28 mouse cellular contexts compared by ENCODE assay signal in the genomic region with DNA sequence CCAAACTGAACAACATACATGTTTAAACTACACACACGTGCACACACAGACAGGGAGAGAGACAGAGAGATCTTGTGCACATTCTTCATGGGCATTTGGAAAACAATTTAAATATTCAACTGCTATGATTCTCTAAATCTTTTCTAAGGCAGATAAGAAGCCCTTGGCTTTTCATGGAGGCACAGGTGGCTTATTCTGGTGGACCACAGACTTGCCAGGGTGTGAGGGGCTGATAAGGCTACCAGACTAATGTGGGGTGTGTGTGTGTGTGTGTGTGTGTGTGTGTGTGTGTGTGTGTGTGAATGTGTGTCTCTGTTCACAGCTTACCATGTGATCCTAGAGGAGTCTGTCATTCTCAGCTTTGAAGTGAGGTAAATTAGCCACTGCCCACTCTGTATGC.
"Had no signal": no experiment of that assay in that cellular context is flagged by ENCODE, and none has a peak within 500 bp of the region (broad histone marks: within the 10 kb centered on the region; RNA-seq: fewer than 3 reads in every experiment).

No protein-coding gene starts in this region.

- ATAC-seq: forebrain, embryonic 13.5 days; forebrain, embryonic 14.5 days; forebrain, embryonic 15.5 days; forebrain, embryonic 16.5 days; forebrain, postnatal 0 days had no signal

- H3K4me2 ChIP-seq: embryonic facial prominence, embryonic 12.5 days; embryonic facial prominence, embryonic 13.5 days; embryonic facial prominence, embryonic 15.5 days; forebrain, embryonic 12.5 days; forebrain, embryonic 13.5 days; forebrain, embryonic 15.5 days had no signal

- H3K4me3 ChIP-seq: embryonic facial prominence, embryonic 10.5 days; embryonic facial prominence, embryonic 12.5 days; embryonic facial prominence, embryonic 13.5 days; embryonic facial prominence, embryonic 15.5 days; erythroblast, embryonic 14.5 days; forebrain, embryonic 12.5 days; forebrain, embryonic 13.5 days; forebrain, embryonic 15.5 days; gastrocnemius, adult 2 months; heart, adult 2 months had no signal

- DNase-seq: cerebellum, adult 2 months; cerebellum, adult 8-10 months; cerebellum, adult 9-10 months; cerebellum, adult 9-11 months; cerebellum, postnatal 10 days; cerebellum, postnatal 14 days; cerebellum, postnatal 25 days; cerebellum, postnatal 36 days; embryo, embryonic 11 days; forebrain, postnatal 0 days; gastrocnemius, postnatal 10 days; gastrocnemius, postnatal 14 days; gastrocnemius, postnatal 25 days; gastrocnemius, postnatal 36 days; heart, adult 11 months; heart, adult 18-20 months; heart, adult 2 months had no signal

- H3K4me1 ChIP-seq: embryonic facial prominence, embryonic 12.5 days; forebrain, embryonic 12.5 days; forebrain, embryonic 13.5 days had no signal

- H3K36me3 ChIP-seq: embryonic facial prominence, embryonic 10.5 days; embryonic facial prominence, embryonic 12.5 days; embryonic facial prominence, embryonic 13.5 days; embryonic facial prominence, embryonic 15.5 days; forebrain, embryonic 12.5 days; forebrain, embryonic 15.5 days had no signal

- H3K9me3 ChIP-seq: embryonic facial prominence, embryonic 10.5 days; embryonic facial prominence, embryonic 12.5 days; embryonic facial prominence, embryonic 13.5 days; embryonic facial prominence, embryonic 15.5 days; forebrain, embryonic 12.5 days; forebrain, embryonic 13.5 days; forebrain, embryonic 15.5 days had no signal

- H3K27ac ChIP-seq: embryonic facial prominence, embryonic 10.5 days; embryonic facial prominence, embryonic 12.5 days; embryonic facial prominence, embryonic 13.5 days; embryonic facial prominence, embryonic 15.5 days; forebrain, embryonic 12.5 days; forebrain, embryonic 13.5 days; forebrain, embryonic 15.5 days; gastrocnemius, adult 2 months; heart, adult 2 months had no signal

- H3K27me3 ChIP-seq: embryonic facial prominence, embryonic 12.5 days; embryonic facial prominence, embryonic 13.5 days; embryonic facial prominence, embryonic 15.5 days; forebrain, embryonic 12.5 days; forebrain, embryonic 13.5 days; forebrain, embryonic 15.5 days had no signal

- H3K9ac ChIP-seq: embryonic facial prominence, embryonic 12.5 days; embryonic facial prominence, embryonic 13.5 days; embryonic facial prominence, embryonic 15.5 days; forebrain, embryonic 12.5 days; forebrain, embryonic 13.5 days; forebrain, embryonic 15.5 days; forebrain, postnatal 0 days had no signal
